Mouse (Mus musculus) hindbrain, embryonic 13.5 days (tissue): ENCODE data around the gene Tmtc1. TPM values are rescaled to one million over a fixed set of nuclear protein-coding genes. Genes with fewer than 3 reads are reported as not detected.
A peak's percentile ranks its signal among the peaks of the same experiment; 100 is the strongest.

Experiments
- ATAC-seq: fragments of 200-750 bp; cut with Nextera tagmentation; 2 replicates; pipeline ENCODE4 v1.8.0; 2017; ENCODE audit warnings: moderate TSS enrichment; ENCODE audit not compliant: low FRiP score
- H3K27ac ChIP-seq: fragments of 300-500 bp; sonication (generic); 2 replicates; pipeline ENCODE4 v1.5.1; 2015; ENCODE audit warnings: inconsistent platforms, mild to moderate bottlenecking, moderate library complexity
- H3K27me3 ChIP-seq: fragments of 300-500 bp; sonication (generic); 2 replicates; pipeline ENCODE4 v1.6.1; 2015; ENCODE audit warnings: mild to moderate bottlenecking, inconsistent platforms
- H3K36me3 ChIP-seq: fragments of 300-500 bp; sonication (generic); 2 replicates; pipeline ENCODE4 v1.6.1; 2015; ENCODE audit warnings: mild to moderate bottlenecking, inconsistent platforms
- H3K4me1 ChIP-seq: fragments of 300-500 bp; sonication (generic); replicated peaks from 2 replicates; pipeline ENCODE4 v1.6.1; 2015; ENCODE audit warnings: inconsistent platforms
- H3K4me2 ChIP-seq: fragments of 300-500 bp; sonication (generic); 2 replicates; pipeline ENCODE4 v1.6.1; 2015; ENCODE audit warnings: inconsistent platforms, mild to moderate bottlenecking, moderate library complexity
- H3K4me3 ChIP-seq: fragments of 300-500 bp; sonication (generic); 2 replicates; pipeline ENCODE4 v1.5.1; 2015; ENCODE audit warnings: mild to moderate bottlenecking, inconsistent platforms
- H3K9ac ChIP-seq: fragments of 300-500 bp; sonication (generic); 2 replicates; pipeline ENCODE4 v1.6.1; 2015; ENCODE audit warnings: mild to moderate bottlenecking, inconsistent platforms
- H3K9me3 ChIP-seq: fragments of 300-500 bp; sonication (generic); 2 replicates; pipeline ENCODE4 v1.6.1; 2016; ENCODE audit warnings: inconsistent platforms
- WGBS: fragments of 180-500 bp; shearing (Covaris S2); methylation state at CpG from one replicate; pipeline ENCODE4 v1.1.7; 2015; 5-methylcytosine and 5-hydroxymethylcytosine counted together
- polyA plus RNA-seq: library from polyadenylated mRNA; unstranded; fragments of >200 nt; fragmentation: Nextera tagmentation; extraction: Ambion mirVana; gene quantifications from 2 replicates; pipeline ENCODE4 v1.2.1, GENCODE M21; 2015

Gene Tmtc1
- polyA plus RNA-seq, 1 experiment from 2014 or later, result 2.3 TPM

- Histone ChIP-seq H3K4me3 (no peak overlapping the region), H3K27me3 (no peaks in the 10 kb centered on the region), H3K9ac (no peak overlapping the region), H3K27ac (peak overlapping the region; percentile 55; the same call in 1 of the 2 replicates), H3K4me1 (peaks cover 20% of the 10 kb centered on the region), H3K4me2 (no peak overlapping the region), H3K36me3 (peaks cover 11% of the 10 kb centered on the region), H3K9me3 (0 out of 2 replicates have a peak, but pooled peaks cover 6% of the 10 kb centered on the region)
- WGBS, result 71% methylated on average over 8 of the region's 12 CpGs
- no peak for ATAC-seq
These were observed 85.5 kb downstream of the Tmtc1 start for GRCm38 (mm10) chr6:148358580-148359246.

- H3K9me3 ChIP-seq, result 0 out of 2 replicates have a peak, but pooled peaks cover 6% of the 10 kb centered on the region
These were observed 88.0 kb downstream of the Tmtc1 start for GRCm38 (mm10) chr6:148356141-148356540.

DNA sequence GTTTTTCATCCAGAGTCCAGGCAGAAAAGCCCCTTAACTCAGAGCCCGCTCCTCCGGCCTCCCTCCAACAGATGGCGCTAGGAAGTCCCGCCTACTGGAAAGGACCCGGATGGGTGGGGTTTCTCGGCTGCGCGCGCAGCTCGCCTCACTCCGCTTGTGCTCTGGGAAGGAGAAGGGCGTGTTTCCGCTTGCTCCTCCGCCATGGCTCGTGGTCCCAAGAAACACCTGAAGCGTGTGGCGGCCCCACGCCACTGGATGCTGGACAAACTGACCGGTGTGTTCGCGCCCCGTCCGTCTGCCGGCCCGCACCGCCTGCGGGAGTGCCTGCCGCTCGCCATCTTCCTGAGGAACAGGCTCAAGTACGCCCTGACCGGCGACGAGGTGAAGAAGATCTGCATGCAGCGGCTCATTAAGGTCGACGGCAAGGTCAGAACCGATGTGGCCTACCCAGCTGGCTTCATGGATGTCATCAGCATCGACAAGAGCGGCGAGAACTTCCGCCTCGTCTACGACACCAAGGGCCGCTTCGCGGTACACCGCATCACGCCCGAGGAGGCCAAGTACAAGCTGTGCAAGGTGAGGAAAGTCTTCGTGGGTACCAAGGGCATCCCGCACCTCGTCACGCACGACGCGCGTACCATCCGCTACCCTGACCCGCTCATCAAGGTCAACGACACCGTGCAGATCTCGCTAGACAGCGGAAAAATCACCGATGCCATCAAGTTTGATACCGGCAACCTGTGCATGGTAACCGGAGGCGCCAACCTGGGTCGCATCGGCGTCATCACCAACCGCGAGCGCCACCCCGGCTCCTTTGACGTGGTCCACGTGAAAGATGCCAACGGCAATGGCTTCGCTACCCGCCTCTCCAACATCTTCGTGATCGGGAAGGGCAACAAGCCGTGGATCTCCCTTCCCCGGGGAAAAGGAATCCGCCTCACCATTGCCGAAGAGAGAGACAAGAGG is 89.4 kb downstream of the Tmtc1 start:
- Histone ChIP-seq H3K9ac (peak overlapping the region; percentile 69), H3K27me3 (no peaks in the 10 kb centered on the region), H3K36me3 (peaks cover 11% of the 10 kb centered on the region), H3K27ac (peak overlapping the region; percentile 27; the same call in 1 of the 2 replicates), H3K4me1 (peaks cover 10% of the 10 kb centered on the region; the same call in 1 of the 2 replicates), H3K4me3 (peak overlapping the region; percentile 51), H3K4me2 (peak overlapping the region; percentile 59), H3K9me3 (0 out of 2 replicates have a peak, but pooled peaks cover 6% of the 10 kb centered on the region)
- peak; percentile 91 for ATAC-seq
- 30% methylated on average over 85 of the region's 85 CpGs for WGBS

More at GRCm38 (mm10) chr6:148356141-148356540, 88.0 kb downstream of the Tmtc1 start:
- no peak overlapping the region for H3K27ac ChIP-seq
- no peak for ATAC-seq
- H3K4me2 ChIP-seq, result no peak overlapping the region
- no peak overlapping the region for H3K9ac ChIP-seq
- H3K4me1 ChIP-seq, result peaks cover 10% of the 10 kb centered on the region; the same call in 1 of the 2 replicates
- H3K4me3 ChIP-seq, result no peak overlapping the region
- peaks cover 11% of the 10 kb centered on the region for H3K36me3 ChIP-seq
- no peaks in the 10 kb centered on the region for H3K27me3 ChIP-seq

- Histone ChIP-seq H3K27ac (no peak overlapping the region), H3K4me1 (peaks cover 10% of the 10 kb centered on the region; the same call in 1 of the 2 replicates), H3K4me2 (peak overlapping the region; percentile 59), H3K9me3 (0 out of 2 replicates have a peak, but pooled peaks cover 6% of the 10 kb centered on the region), H3K36me3 (peaks cover 11% of the 10 kb centered on the region), H3K27me3 (no peaks in the 10 kb centered on the region), H3K9ac (no peak overlapping the region), H3K4me3 (peak overlapping the region; percentile 51; the same call in 1 of the 2 replicates)
- 80% methylated on average over 16 of the region's 16 CpGs for WGBS
- peak; percentile 63 for ATAC-seq
These were observed 90.1 kb downstream of the Tmtc1 start for GRCm38 (mm10) chr6:148354151-148354508.

DNA sequence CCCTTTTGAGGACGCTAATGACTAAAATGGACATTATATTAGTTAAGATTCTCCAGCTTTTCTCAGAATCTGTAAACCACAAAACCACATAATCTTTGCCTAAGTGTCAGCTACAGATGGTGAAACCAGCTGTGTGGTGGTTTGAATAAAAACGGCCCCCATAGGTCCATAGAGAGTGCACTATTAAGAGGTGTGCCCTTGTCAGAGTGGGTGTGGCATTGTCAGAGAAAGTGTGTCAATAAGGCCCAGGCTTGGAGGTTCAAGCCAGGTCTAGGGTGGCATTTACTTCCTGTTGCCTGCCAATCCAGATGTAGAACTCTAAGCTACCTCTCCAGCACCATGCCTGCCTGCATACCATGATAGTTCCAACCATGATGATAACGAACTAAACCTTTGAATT is 99.2 kb downstream of the Tmtc1 start:
- Histone ChIP-seq H3K27me3 (no peaks in the 10 kb centered on the region), H3K36me3 (no peaks in the 10 kb centered on the region), H3K9ac (no peak overlapping the region), H3K27ac (no peak overlapping the region), H3K4me1 (no peaks in the 10 kb centered on the region), H3K4me2 (no peak overlapping the region), H3K4me3 (no peak overlapping the region), H3K9me3 (no peaks in the 10 kb centered on the region)
- 87% methylated on average over 3 of the region's 3 CpGs for WGBS
- no peak for ATAC-seq

- Histone ChIP-seq H3K4me1 (no peaks in the 10 kb centered on the region), H3K27ac (no peak overlapping the region), H3K4me3 (no peak overlapping the region), H3K9ac (no peak overlapping the region), H3K36me3 (no peaks in the 10 kb centered on the region), H3K9me3 (no peaks in the 10 kb centered on the region), H3K27me3 (no peaks in the 10 kb centered on the region), H3K4me2 (no peak overlapping the region)
- WGBS, result 94% methylated on average over 2 of the region's 2 CpGs
- no peak for ATAC-seq
These were observed 102.0 kb downstream of the Tmtc1 start for GRCm38 (mm10) chr6:148342191-148342590.

- no peaks in the 10 kb centered on the region for H3K9me3 ChIP-seq
- ATAC-seq, result no peak
- no peak overlapping the region for H3K27ac ChIP-seq
- WGBS, result 88% methylated on average over 2 of the region's 2 CpGs
- H3K4me2 ChIP-seq, result no peak overlapping the region
- no peak overlapping the region for H3K4me3 ChIP-seq
- no peaks in the 10 kb centered on the region for H3K36me3 ChIP-seq
- no peak overlapping the region for H3K9ac ChIP-seq
- no peaks in the 10 kb centered on the region for H3K27me3 ChIP-seq
- no peaks in the 10 kb centered on the region for H3K4me1 ChIP-seq
These were observed 102.4 kb downstream of the Tmtc1 start for GRCm38 (mm10) chr6:148341765-148342164.

DNA sequence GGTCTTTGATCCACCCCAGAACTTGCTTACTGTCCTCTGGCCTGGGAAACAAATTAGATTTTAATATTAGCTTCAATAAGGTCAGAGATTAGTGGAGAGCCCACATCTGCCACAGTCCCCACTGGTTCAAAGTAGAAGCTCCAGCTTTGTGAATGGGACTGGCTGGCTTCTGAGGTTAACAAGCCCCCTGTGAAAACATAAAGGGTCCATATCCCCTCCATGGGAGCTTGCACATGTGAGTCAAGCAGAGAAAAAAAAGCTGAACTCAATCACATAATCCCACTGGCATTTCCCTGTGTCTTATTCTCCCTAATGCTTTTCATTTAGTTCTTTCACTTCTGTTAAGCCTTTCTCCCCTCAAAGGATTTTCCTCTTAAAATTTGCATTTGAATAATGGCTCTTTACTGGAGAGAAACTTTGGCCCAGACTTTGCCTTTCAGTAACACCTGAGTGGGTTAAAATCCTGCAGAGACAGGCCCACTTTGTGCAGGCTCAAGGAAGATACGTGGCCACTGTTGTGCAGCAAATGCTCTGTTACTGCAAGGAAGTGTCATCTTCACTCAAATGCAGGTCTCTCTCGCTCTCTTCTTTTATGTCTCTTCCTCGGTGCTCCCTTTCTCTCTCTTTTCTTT is 105.7 kb downstream of the Tmtc1 start:
- Histone ChIP-seq H3K27ac (no peak overlapping the region), H3K36me3 (no peaks in the 10 kb centered on the region), H3K4me2 (no peak overlapping the region), H3K27me3 (no peaks in the 10 kb centered on the region), H3K9ac (no peak overlapping the region), H3K9me3 (no peaks in the 10 kb centered on the region), H3K4me1 (no peaks in the 10 kb centered on the region), H3K4me3 (no peak overlapping the region)
- no peak for ATAC-seq
- 60% methylated on average over 3 of the region's 3 CpGs for WGBS

DNA sequence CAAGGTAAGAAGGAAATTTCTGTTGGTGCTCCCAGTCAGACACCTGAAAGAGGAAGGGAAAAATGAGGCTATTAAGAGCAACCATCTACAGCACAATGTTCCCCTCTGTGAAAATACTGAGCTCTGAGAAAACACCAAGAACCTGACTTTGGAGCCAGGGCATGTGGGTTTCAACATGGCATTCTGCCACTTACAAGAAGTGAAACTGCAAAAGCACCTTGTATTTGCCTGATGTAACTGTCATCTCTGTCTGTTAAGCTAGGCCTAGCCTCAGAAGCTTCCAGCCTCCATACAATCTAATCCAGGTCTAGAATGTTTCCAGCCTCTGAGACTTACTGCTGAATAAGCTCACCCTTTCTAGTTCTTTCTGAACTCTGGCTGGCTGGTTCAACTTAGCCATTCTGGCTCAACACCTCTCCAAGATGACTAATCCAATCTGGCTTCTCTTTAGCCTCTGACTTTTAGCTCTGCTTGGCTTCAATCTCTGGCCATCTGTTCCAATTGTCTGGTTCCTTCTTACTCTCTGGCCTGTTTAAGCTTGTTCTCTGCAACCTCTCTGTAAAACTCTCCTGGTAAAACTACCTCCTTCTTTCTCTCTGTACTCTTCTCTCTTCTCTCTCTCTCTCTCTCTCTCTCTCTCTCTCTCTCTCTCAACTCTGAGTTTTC is 107.8 kb downstream of the Tmtc1 start:
- Histone ChIP-seq H3K27ac (no peak overlapping the region), H3K9me3 (no peaks in the 10 kb centered on the region), H3K4me3 (no peak overlapping the region), H3K36me3 (no peaks in the 10 kb centered on the region), H3K27me3 (no peaks in the 10 kb centered on the region), H3K4me2 (no peak overlapping the region), H3K4me1 (no peaks in the 10 kb centered on the region), H3K9ac (no peak overlapping the region)
- ATAC-seq, result no peak

DNA sequence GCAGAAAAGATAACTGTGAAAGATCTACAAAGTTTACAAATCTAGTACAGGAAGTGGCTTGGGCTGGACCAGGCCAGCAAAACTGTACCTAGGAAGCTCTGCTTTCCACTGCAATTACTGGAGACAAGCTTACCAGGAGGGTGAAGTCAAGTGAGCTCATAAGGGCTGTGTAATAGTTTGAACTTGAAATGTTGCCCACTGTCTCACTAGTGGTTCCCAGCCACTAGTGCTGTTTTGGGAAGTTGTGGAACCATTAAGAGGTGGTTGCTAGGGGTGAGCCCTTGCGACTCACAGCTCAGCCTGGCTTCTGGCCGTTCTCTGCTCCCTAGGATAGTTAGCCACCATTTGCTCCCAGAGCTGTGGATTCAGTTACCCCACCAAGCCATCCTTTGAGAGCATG is 112.3 kb downstream of the Tmtc1 start:
- Histone ChIP-seq H3K4me3 (no peak overlapping the region), H3K36me3 (no peaks in the 10 kb centered on the region), H3K9ac (no peak overlapping the region), H3K27me3 (no peaks in the 10 kb centered on the region), H3K9me3 (no peaks in the 10 kb centered on the region), H3K27ac (no peak overlapping the region), H3K4me1 (no peaks in the 10 kb centered on the region), H3K4me2 (no peak overlapping the region)
- WGBS, result 90% methylated on average over 2 of the region's 2 CpGs
- no peak for ATAC-seq

DNA sequence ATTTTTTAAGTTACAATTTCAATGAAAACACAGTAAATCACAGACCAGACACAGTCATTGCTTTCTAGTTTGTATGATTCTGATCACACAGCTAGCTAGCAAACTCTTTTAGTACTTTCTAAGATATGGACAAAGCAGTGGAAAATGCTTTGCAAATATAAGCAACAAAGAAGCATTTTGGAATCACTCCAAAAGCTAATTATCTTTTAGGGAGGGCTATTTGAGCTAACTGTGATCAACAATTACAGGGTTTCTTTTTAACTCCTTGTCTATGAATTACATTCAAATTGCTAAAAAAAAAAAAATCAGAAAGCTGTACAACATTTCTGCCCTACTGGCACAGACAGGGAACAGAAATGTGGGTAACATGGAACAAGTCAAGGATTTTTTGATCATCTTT is 114.2 kb downstream of the Tmtc1 start:
- no peaks in the 10 kb centered on the region for H3K36me3 ChIP-seq
- H3K9me3 ChIP-seq, result no peaks in the 10 kb centered on the region
- no peak overlapping the region for H3K4me2 ChIP-seq
- no peak overlapping the region for H3K27ac ChIP-seq
- no peak for ATAC-seq
- no peaks in the 10 kb centered on the region for H3K27me3 ChIP-seq
- no peak overlapping the region for H3K4me3 ChIP-seq
- no peaks in the 10 kb centered on the region for H3K4me1 ChIP-seq
- H3K9ac ChIP-seq, result no peak overlapping the region

DNA sequence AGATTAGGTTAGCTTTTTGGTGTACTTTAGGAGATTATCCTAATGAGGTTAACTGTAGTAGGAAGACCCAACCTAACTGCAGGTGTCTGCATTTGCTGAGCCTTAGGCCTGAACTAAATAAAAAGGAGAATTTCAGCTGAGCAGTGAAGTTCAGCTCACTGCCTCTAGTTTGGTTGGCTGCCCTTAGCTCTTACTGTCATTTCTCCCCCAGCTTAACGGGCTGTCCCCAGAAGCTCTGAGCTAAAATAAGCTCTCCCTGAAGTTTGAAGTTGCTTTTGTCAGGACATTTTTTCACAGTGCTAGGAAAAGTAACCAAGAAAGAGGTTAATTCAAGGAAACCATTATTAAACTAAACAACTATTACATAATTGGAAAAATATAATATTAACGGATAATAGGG is 115.3 kb downstream of the Tmtc1 start:
- no peaks in the 10 kb centered on the region for H3K4me1 ChIP-seq
- H3K9ac ChIP-seq, result no peak overlapping the region
- no peaks in the 10 kb centered on the region for H3K36me3 ChIP-seq
- H3K4me2 ChIP-seq, result no peak overlapping the region
- no peak overlapping the region for H3K4me3 ChIP-seq
- WGBS, result 88% methylated on average over 2 of the region's 2 CpGs
- no peaks in the 10 kb centered on the region for H3K9me3 ChIP-seq
- no peaks in the 10 kb centered on the region for H3K27me3 ChIP-seq
- no peak overlapping the region for H3K27ac ChIP-seq
- ATAC-seq, result no peak
